Mouse (Mus musculus): ENCODE data around the gene Ppp1r3e.

The Ppp1r3e gene

GRCm38 (mm10) chr14:54868026-54868425 lies 9.3 kb downstream of the Ppp1r3e start:
- H3K4me1 ChIP-seq (replicated peaks; ENCODE audit: low read depth, low read length) = peaks cover 19% of the 10 kb centered on the region
- no peaks in the 10 kb centered on the region for H3K36me3 ChIP-seq (ENCODE audit: insufficient read depth, low read length)
- H3K9me3 ChIP-seq (ENCODE audit: low read length) = no peaks in the 10 kb centered on the region
- peaks cover 5% of the 10 kb centered on the region; the same call in 1 of the 2 replicates for H3K27me3 ChIP-seq (ENCODE audit: insufficient read depth, low read length)
- TF ChIP-seq NANOG (IDR thresholded peaks at IDR 0.05; ENCODE audit: borderline replicate concordance, low read length) = no peak
- no peak for TF ChIP-seq CTCF (conservative IDR thresholded peaks at IDR 0.05; ENCODE audit: low read length)
- TF ChIP-seq POU5F1 (IDR thresholded peaks at IDR 0.05; ENCODE audit: borderline replicate concordance, low read length) = no peak
- no peak overlapping the region for H3K4me3 ChIP-seq (replicated peaks; ENCODE audit: low read length)

DNA sequence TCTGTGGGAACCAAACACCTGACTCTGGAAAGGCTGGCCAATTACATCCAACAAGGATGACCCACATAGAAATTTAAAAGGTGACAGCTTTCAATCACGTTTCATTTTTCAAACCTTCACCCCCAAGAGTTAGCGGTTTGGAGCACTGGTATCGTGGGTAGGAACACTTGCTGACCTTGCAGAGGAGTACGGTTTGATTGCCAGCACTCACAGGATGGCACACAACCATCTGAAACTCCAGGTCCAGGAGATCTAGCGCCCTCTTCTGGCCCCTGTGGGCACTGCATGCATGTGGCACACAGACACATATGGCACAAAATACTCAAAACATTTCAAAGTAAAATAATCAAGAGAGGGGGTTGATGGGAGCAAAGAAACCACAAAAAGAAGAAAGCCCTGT lies 10.4 kb downstream of the Ppp1r3e start:
- peaks cover 20% of the 10 kb centered on the region for H3K4me1 ChIP-seq (replicated peaks; ENCODE audit: low read depth, low read length)
- no peak for TF ChIP-seq NANOG (IDR thresholded peaks at IDR 0.05; ENCODE audit: borderline replicate concordance, low read length)
- TF ChIP-seq CTCF (conservative IDR thresholded peaks at IDR 0.05; ENCODE audit: low read length) = peak; percentile 98
- no peak for TF ChIP-seq POU5F1 (IDR thresholded peaks at IDR 0.05; ENCODE audit: borderline replicate concordance, low read length)
- H3K4me3 ChIP-seq (replicated peaks; ENCODE audit: low read length) = no peak overlapping the region
- no peaks in the 10 kb centered on the region for H3K36me3 ChIP-seq (ENCODE audit: insufficient read depth, low read length)
- H3K27me3 ChIP-seq (ENCODE audit: insufficient read depth, low read length) = no peaks in the 10 kb centered on the region
- no peaks in the 10 kb centered on the region for H3K9me3 ChIP-seq (ENCODE audit: low read length)

DNA sequence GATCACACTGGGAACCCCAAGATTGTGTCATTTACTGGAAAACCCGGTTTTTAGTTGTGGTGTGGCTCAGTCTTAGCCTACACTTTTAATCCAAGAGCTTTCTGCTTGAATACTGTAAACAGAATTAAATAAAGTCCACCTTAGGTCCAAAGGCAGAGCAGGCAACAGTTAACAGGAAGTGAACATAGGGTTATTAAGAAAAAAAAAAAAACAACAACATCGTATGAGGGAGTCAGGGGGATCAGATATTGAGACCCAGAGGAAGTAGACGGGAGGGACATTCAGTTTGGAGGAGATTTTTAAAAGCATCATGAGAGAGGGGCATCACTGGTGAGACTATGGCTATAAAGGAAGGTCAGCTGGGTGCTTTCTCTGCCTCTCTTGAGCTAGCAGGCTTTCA lies 11.1 kb downstream of the Ppp1r3e start:
- H3K36me3 ChIP-seq (ENCODE audit: insufficient read depth, low read length) = no peaks in the 10 kb centered on the region

GRCm38 (mm10) chr14:54865626-54866025 lies 11.7 kb downstream of the Ppp1r3e start:
- Histone ChIP-seq H3K4me3 (replicated peaks; ENCODE audit: low read length) (no peak overlapping the region), H3K27me3 (ENCODE audit: insufficient read depth, low read length) (no peaks in the 10 kb centered on the region), H3K36me3 (ENCODE audit: insufficient read depth, low read length) (no peaks in the 10 kb centered on the region), H3K4me1 (replicated peaks; ENCODE audit: low read depth, low read length) (peaks cover 20% of the 10 kb centered on the region), H3K9me3 (ENCODE audit: low read length) (no peaks in the 10 kb centered on the region)
- TF ChIP-seq CTCF (conservative IDR thresholded peaks at IDR 0.05; ENCODE audit: low read length) = no peak
- TF ChIP-seq POU5F1 (IDR thresholded peaks at IDR 0.05; ENCODE audit: borderline replicate concordance, low read length) = no peak
- TF ChIP-seq NANOG (IDR thresholded peaks at IDR 0.05; ENCODE audit: borderline replicate concordance, low read length) = no peak

More for the DNA sequence above, 11.1 kb downstream of the Ppp1r3e start:
- no peak for TF ChIP-seq CTCF (conservative IDR thresholded peaks at IDR 0.05; ENCODE audit: low read length)
- TF ChIP-seq NANOG (IDR thresholded peaks at IDR 0.05; ENCODE audit: borderline replicate concordance, low read length) = no peak
- TF ChIP-seq POU5F1 (IDR thresholded peaks at IDR 0.05; ENCODE audit: borderline replicate concordance, low read length) = no peak
- H3K4me1 ChIP-seq (replicated peaks; ENCODE audit: low read depth, low read length) = peaks cover 20% of the 10 kb centered on the region
- no peaks in the 10 kb centered on the region for H3K9me3 ChIP-seq (ENCODE audit: low read length)
- no peaks in the 10 kb centered on the region for H3K27me3 ChIP-seq (ENCODE audit: insufficient read depth, low read length)
- no peak overlapping the region for H3K4me3 ChIP-seq (replicated peaks; ENCODE audit: low read length)

- Histone ChIP-seq H3K4me3 (replicated peaks; ENCODE audit: low read length) (peak overlapping the region; percentile 94), H3K4me1 (replicated peaks; ENCODE audit: low read depth, low read length) (peaks cover 20% of the 10 kb centered on the region), H3K36me3 (ENCODE audit: insufficient read depth, low read length) (no peaks in the 10 kb centered on the region), H3K27me3 (ENCODE audit: insufficient read depth, low read length) (no peaks in the 10 kb centered on the region), H3K9me3 (ENCODE audit: low read length) (no peaks in the 10 kb centered on the region)
- no peak for TF ChIP-seq CTCF (conservative IDR thresholded peaks at IDR 0.05; ENCODE audit: low read length)
- no peak for TF ChIP-seq NANOG (IDR thresholded peaks at IDR 0.05; ENCODE audit: borderline replicate concordance, low read length)
- TF ChIP-seq POU5F1 (IDR thresholded peaks at IDR 0.05; ENCODE audit: borderline replicate concordance, low read length) = no peak
These were observed 12.9 kb downstream of the Ppp1r3e start for GRCm38 (mm10) chr14:54864313-54865036.

DNA sequence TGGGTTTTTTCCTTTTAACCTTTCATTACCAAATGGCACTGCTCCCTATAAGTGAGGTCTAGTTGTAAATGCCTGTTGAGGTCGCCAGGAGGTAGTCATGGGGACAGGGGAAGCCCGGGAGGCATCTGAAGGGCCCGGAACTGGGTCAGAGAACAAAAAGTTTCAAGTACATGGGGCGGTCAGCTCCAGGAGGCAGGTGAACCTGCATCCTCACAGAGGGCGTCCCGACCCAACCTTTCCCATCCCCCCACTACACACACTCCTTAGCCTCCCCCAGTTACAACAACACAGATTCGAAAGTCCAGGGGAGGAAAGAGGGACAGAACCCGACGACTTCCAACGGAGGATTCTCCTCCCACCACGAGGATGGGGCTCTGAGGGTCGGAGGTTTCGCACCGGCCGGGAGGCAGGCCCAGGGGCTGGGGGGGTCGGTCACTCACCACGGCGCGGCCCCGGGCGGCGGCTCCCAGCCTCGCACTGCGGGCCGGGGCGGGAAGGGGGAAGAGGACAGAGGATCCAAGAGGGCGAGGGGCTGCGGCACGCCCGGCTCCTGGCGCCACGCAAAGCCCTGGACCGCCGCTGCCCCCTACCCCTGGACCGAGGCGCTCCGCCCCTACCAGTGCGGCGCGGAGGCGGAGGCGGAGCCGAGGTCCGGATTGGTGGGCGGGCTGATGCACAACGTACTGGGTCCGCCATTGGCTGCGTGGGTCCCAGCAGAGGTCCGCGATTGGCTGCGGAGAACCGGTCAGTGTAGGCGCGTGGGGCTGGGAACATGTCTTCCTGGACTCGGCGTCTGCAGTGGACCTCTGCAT lies 13.6 kb downstream of the Ppp1r3e start:
- Histone ChIP-seq H3K27me3 (ENCODE audit: insufficient read depth, low read length) (no peaks in the 10 kb centered on the region), H3K36me3 (ENCODE audit: insufficient read depth, low read length) (no peaks in the 10 kb centered on the region), H3K9me3 (ENCODE audit: low read length) (no peaks in the 10 kb centered on the region), H3K4me1 (replicated peaks; ENCODE audit: low read depth, low read length) (peaks cover 20% of the 10 kb centered on the region), H3K4me3 (replicated peaks; ENCODE audit: low read length) (peak overlapping the region; percentile 94)
- TF ChIP-seq CTCF (conservative IDR thresholded peaks at IDR 0.05; ENCODE audit: low read length) (no peak), NANOG (IDR thresholded peaks at IDR 0.05; ENCODE audit: borderline replicate concordance, low read length) (no peak), POU5F1 (IDR thresholded peaks at IDR 0.05; ENCODE audit: borderline replicate concordance, low read length) (no peak)

- TF ChIP-seq NANOG (IDR thresholded peaks at IDR 0.05; ENCODE audit: borderline replicate concordance, low read length) (no peak), POU5F1 (IDR thresholded peaks at IDR 0.05; ENCODE audit: borderline replicate concordance, low read length) (no peak), CTCF (conservative IDR thresholded peaks at IDR 0.05; ENCODE audit: low read length) (peak; percentile 44)
- Histone ChIP-seq H3K9me3 (ENCODE audit: low read length) (no peaks in the 10 kb centered on the region), H3K36me3 (ENCODE audit: insufficient read depth, low read length) (0 out of 2 replicates have a peak, but pooled peaks cover 4% of the 10 kb centered on the region), H3K4me3 (replicated peaks; ENCODE audit: low read length) (no peak overlapping the region), H3K27me3 (ENCODE audit: insufficient read depth, low read length) (no peaks in the 10 kb centered on the region), H3K4me1 (replicated peaks; ENCODE audit: low read depth, low read length) (peaks cover 12% of the 10 kb centered on the region)
These were observed 16.8 kb downstream of the Ppp1r3e start for GRCm38 (mm10) chr14:54860511-54860910.

DNA sequence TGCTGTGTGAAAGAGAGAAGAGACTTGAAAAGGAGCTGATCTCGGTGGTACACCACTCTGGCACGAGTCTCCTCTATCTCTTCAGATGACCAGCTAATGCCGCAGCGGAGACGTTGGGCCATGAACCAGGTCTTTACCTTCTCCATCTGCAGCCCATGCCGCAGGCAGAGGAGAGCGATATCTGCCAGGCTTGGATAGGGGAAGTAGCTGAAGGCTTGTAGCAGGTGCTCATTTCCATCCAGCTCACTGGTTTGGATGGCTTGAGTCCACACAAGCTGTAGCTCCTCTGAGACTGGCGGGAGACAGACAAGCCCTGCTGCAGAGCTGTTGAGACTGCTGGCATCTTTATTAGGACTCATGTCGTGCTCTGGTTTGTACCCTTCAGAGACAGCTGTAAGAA lies 19.5 kb downstream of the Ppp1r3e start:
- Histone ChIP-seq H3K36me3 (ENCODE audit: insufficient read depth, low read length) (0 out of 2 replicates have a peak, but pooled peaks cover 4% of the 10 kb centered on the region), H3K9me3 (ENCODE audit: low read length) (no peaks in the 10 kb centered on the region), H3K4me3 (replicated peaks; ENCODE audit: low read length) (no peak overlapping the region), H3K27me3 (ENCODE audit: insufficient read depth, low read length) (no peaks in the 10 kb centered on the region), H3K4me1 (replicated peaks; ENCODE audit: low read depth, low read length) (no peaks in the 10 kb centered on the region)
- TF ChIP-seq CTCF (conservative IDR thresholded peaks at IDR 0.05; ENCODE audit: low read length) (no peak), POU5F1 (IDR thresholded peaks at IDR 0.05; ENCODE audit: borderline replicate concordance, low read length) (no peak), NANOG (IDR thresholded peaks at IDR 0.05; ENCODE audit: borderline replicate concordance, low read length) (no peak)

All from E14TG2a.4 (cell line).